Mouse (Mus musculus) limb, embryonic 10.5 days (tissue): ENCODE measurements around the gene Sema6d. TPM values are rescaled to one million over a fixed set of nuclear protein-coding genes. Genes with fewer than 3 reads are reported as not detected.

Source experiments
- DNase-seq: peaks from one replicate; pipeline ENCODE4 v3.0.0-alpha.2; 2017; ENCODE audit warnings: low spot score
- H3K27ac ChIP-seq: fragments of 300-500 bp; sonication (generic); 2 replicates; pipeline ENCODE4 v1.5.1; 2016; ENCODE audit warnings: mild to moderate bottlenecking
- H3K27me3 ChIP-seq: fragments of 300-500 bp; sonication (generic); 2 replicates; pipeline ENCODE4 v1.6.1; 2016; ENCODE audit warnings: low read depth, mild to moderate bottlenecking; ENCODE audit not compliant: poor library complexity, severe bottlenecking
- H3K36me3 ChIP-seq: fragments of 300-500 bp; sonication (generic); 2 replicates; pipeline ENCODE4 v1.6.1; 2016; ENCODE audit warnings: mild to moderate bottlenecking, moderate library complexity
- H3K4me1 ChIP-seq: fragments of 300-500 bp; sonication (generic); 2 replicates; pipeline ENCODE4 v1.6.1; 2016
- H3K4me3 ChIP-seq: fragments of 300-500 bp; sonication (generic); 2 replicates; pipeline ENCODE4 v1.5.1; 2016; ENCODE audit warnings: mild to moderate bottlenecking, moderate library complexity
- H3K9me3 ChIP-seq: fragments of 300-500 bp; sonication (generic); replicated peaks from 2 replicates; pipeline ENCODE4 v1.6.1; 2016; ENCODE audit warnings: mild to moderate bottlenecking
- WGBS: fragments of 180-500 bp; shearing (Covaris S2); methylation state at CpG from one replicate; pipeline ENCODE4 v1.1.7; 2016; 5-methylcytosine and 5-hydroxymethylcytosine counted together
- polyA plus RNA-seq: library from polyadenylated mRNA; unstranded; fragments of >200 nt; fragmentation: Nextera tagmentation; extraction: Ambion mirVana; gene quantifications from 2 replicates; pipeline ENCODE4 v1.2.1, GENCODE M21; 2016

Gene Sema6d
- polyA plus RNA-seq, 1 experiment from 2014 or later, result 4.5 TPM

- no peak for DNase-seq
- WGBS, result 95% methylated on average over 2 of the region's 2 CpGs
- no peaks in the 10 kb centered on the region for H3K4me1 ChIP-seq
- H3K27ac ChIP-seq, result no peak overlapping the region
- no peaks in the 10 kb centered on the region for H3K36me3 ChIP-seq
- no peaks in the 10 kb centered on the region for H3K9me3 ChIP-seq
- H3K4me3 ChIP-seq, result no peak overlapping the region
- H3K27me3 ChIP-seq, result no peaks in the 10 kb centered on the region; the same call in 1 of the 2 replicates
Observed at GRCm38 (mm10) chr2:124444199-124444598, 354.4 kb downstream of the Sema6d start.

- Histone ChIP-seq H3K27ac (no peak overlapping the region), H3K9me3 (no peaks in the 10 kb centered on the region), H3K4me3 (no peak overlapping the region), H3K36me3 (no peaks in the 10 kb centered on the region), H3K4me1 (peaks cover 1% of the 10 kb centered on the region; the same call in 1 of the 2 replicates), H3K27me3 (no peaks in the 10 kb centered on the region)
- no peak for DNase-seq
- 69% methylated on average over 2 of the region's 2 CpGs for WGBS
Observed at GRCm38 (mm10) chr2:124455881-124456280, 366.1 kb downstream of the Sema6d start.

- DNase-seq, result no peak
- Histone ChIP-seq H3K9me3 (no peaks in the 10 kb centered on the region), H3K36me3 (no peaks in the 10 kb centered on the region), H3K27ac (no peak overlapping the region), H3K4me3 (no peak overlapping the region), H3K4me1 (peaks cover 6% of the 10 kb centered on the region; the same call in 1 of the 2 replicates), H3K27me3 (no peaks in the 10 kb centered on the region)
- WGBS, result 97% methylated on average over 4 of the region's 4 CpGs
Observed at GRCm38 (mm10) chr2:124456999-124457398, 367.2 kb downstream of the Sema6d start.

GRCm38 (mm10) chr2:124458028-124458427 lies 368.3 kb downstream of the Sema6d start:
- Histone ChIP-seq H3K9me3 (no peaks in the 10 kb centered on the region), H3K27ac (no peak overlapping the region), H3K27me3 (no peaks in the 10 kb centered on the region), H3K36me3 (no peaks in the 10 kb centered on the region), H3K4me3 (no peak overlapping the region), H3K4me1 (peaks cover 6% of the 10 kb centered on the region; the same call in 1 of the 2 replicates)
- 90% methylated on average over 2 of the region's 2 CpGs for WGBS
- no peak for DNase-seq

GRCm38 (mm10) chr2:124460956-124461355 lies 371.2 kb downstream of the Sema6d start:
- no peaks in the 10 kb centered on the region for H3K9me3 ChIP-seq
- no peaks in the 10 kb centered on the region for H3K36me3 ChIP-seq
- H3K4me3 ChIP-seq, result no peak overlapping the region
- H3K4me1 ChIP-seq, result peaks cover 6% of the 10 kb centered on the region; the same call in 1 of the 2 replicates
- 23% methylated on average over 2 of the region's 2 CpGs for WGBS
- no peak overlapping the region for H3K27ac ChIP-seq
- no peaks in the 10 kb centered on the region for H3K27me3 ChIP-seq
- DNase-seq, result no peak

- peaks cover 6% of the 10 kb centered on the region; the same call in 1 of the 2 replicates for H3K4me1 ChIP-seq
- no peaks in the 10 kb centered on the region for H3K9me3 ChIP-seq
- H3K36me3 ChIP-seq, result no peaks in the 10 kb centered on the region
- H3K4me3 ChIP-seq, result no peak overlapping the region
- DNase-seq, result no peak
- no peaks in the 10 kb centered on the region for H3K27me3 ChIP-seq
- H3K27ac ChIP-seq, result no peak overlapping the region
- 64% methylated on average over 3 of the region's 3 CpGs for WGBS
Observed at GRCm38 (mm10) chr2:124461378-124461851, 371.6 kb downstream of the Sema6d start.

- WGBS, result 83% methylated on average over 8 of the region's 8 CpGs
- Histone ChIP-seq H3K4me1 (peaks cover 10% of the 10 kb centered on the region; the same call in 1 of the 2 replicates), H3K27me3 (no peaks in the 10 kb centered on the region), H3K9me3 (no peaks in the 10 kb centered on the region), H3K4me3 (no peak overlapping the region), H3K27ac (no peak overlapping the region), H3K36me3 (no peaks in the 10 kb centered on the region)
- no peak for DNase-seq
Observed at GRCm38 (mm10) chr2:124465004-124465946, 375.5 kb downstream of the Sema6d start.

- Histone ChIP-seq H3K27ac (no peak overlapping the region), H3K27me3 (no peaks in the 10 kb centered on the region), H3K9me3 (no peaks in the 10 kb centered on the region), H3K4me1 (0 out of 2 replicates have a peak, but pooled peaks cover 4% of the 10 kb centered on the region), H3K4me3 (no peak overlapping the region), H3K36me3 (no peaks in the 10 kb centered on the region)
- 79% methylated on average over 1 of the region's 1 CpGs for WGBS
- no peak for DNase-seq
Observed at GRCm38 (mm10) chr2:124467429-124467828, 377.7 kb downstream of the Sema6d start.

GRCm38 (mm10) chr2:124470346-124471042 lies 380.7 kb downstream of the Sema6d start:
- no peak for DNase-seq
- H3K4me1 ChIP-seq, result 0 out of 2 replicates have a peak, but pooled peaks cover 4% of the 10 kb centered on the region
- H3K36me3 ChIP-seq, result no peaks in the 10 kb centered on the region
- no peak overlapping the region for H3K27ac ChIP-seq
- H3K9me3 ChIP-seq, result no peaks in the 10 kb centered on the region
- no peaks in the 10 kb centered on the region for H3K27me3 ChIP-seq
- 86% methylated on average over 10 of the region's 10 CpGs for WGBS
- no peak overlapping the region for H3K4me3 ChIP-seq

GRCm38 (mm10) chr2:124472674-124473507 lies 383.1 kb downstream of the Sema6d start:
- Histone ChIP-seq H3K36me3 (no peaks in the 10 kb centered on the region), H3K4me1 (no peaks in the 10 kb centered on the region), H3K4me3 (no peak overlapping the region), H3K27ac (no peak overlapping the region), H3K9me3 (no peaks in the 10 kb centered on the region), H3K27me3 (no peaks in the 10 kb centered on the region)
- 87% methylated on average over 6 of the region's 6 CpGs for WGBS
- no peak for DNase-seq

GRCm38 (mm10) chr2:124477904-124478303 lies 388.1 kb downstream of the Sema6d start:
- DNase-seq, result no peak
- H3K9me3 ChIP-seq, result no peaks in the 10 kb centered on the region
- no peak overlapping the region for H3K27ac ChIP-seq
- no peak overlapping the region for H3K4me3 ChIP-seq
- no peaks in the 10 kb centered on the region for H3K27me3 ChIP-seq
- H3K36me3 ChIP-seq, result no peaks in the 10 kb centered on the region
- no peaks in the 10 kb centered on the region for H3K4me1 ChIP-seq

GRCm38 (mm10) chr2:124478526-124478925 lies 388.8 kb downstream of the Sema6d start:
- Histone ChIP-seq H3K9me3 (no peaks in the 10 kb centered on the region), H3K4me3 (no peak overlapping the region), H3K36me3 (no peaks in the 10 kb centered on the region), H3K27me3 (no peaks in the 10 kb centered on the region), H3K27ac (no peak overlapping the region), H3K4me1 (no peaks in the 10 kb centered on the region)
- DNase-seq, result no peak
- WGBS, result 77% methylated on average over 4 of the region's 4 CpGs
